Mouse (Mus musculus) CH12F3 (cell line): Measurements from ENCODE around the gene Ggt6.

ENCODE experiments used
- in situ Hi-C: fragments of 300-500 bp; cut with MboI; formaldehyde crosslinking; loops from 2 replicates; pipeline ENCODE4 v1.14.3; 2020; ENCODE audit warnings: low sequenced_read_pairs

Ggt6 gene

GRCm38 (mm10) chr11:72409649-72410385, 25.5 kb upstream of the Ggt6 start:
- in situ Hi-C loops: loop anchor here (25.0 kb wide), 1 partner anchor 173 kb away; no protein-coding TSS in a partner anchor

- in situ Hi-C loops: loop anchor here (25.0 kb wide), 1 partner anchor 173 kb away; no protein-coding TSS in a partner anchor
These were observed 24.7 kb upstream of the Ggt6 start for GRCm38 (mm10) chr11:72410521-72411092.

- in situ Hi-C loops: loop anchor here (25.0 kb wide), 1 partner anchor 174 kb away; no protein-coding TSS in a partner anchor
These were observed 24.0 kb upstream of the Ggt6 start, which contains the start of gene Smtnl2 for GRCm38 (mm10) chr11:72411093-72411921. Gene Smtnl2 (minus strand): TSS chr11:72411713.

- in situ Hi-C loops: loop anchor here (25.0 kb wide), 1 partner anchor 175 kb away; no protein-coding TSS in a partner anchor
These were observed 23.4 kb upstream of the Ggt6 start for GRCm38 (mm10) chr11:72411945-72412344.

GRCm38 (mm10) chr11:72413016-72413415, 22.3 kb upstream of the Ggt6 start:
- in situ Hi-C loops: loop anchor here (25.0 kb wide), 1 partner anchor 176 kb away; no protein-coding TSS in a partner anchor

GRCm38 (mm10) chr11:72413601-72414190, 21.6 kb upstream of the Ggt6 start:
- in situ Hi-C loops: loop anchor here (25.0 kb wide), 1 partner anchor 176 kb away; no protein-coding TSS in a partner anchor

- in situ Hi-C loops: loop anchor here (25.0 kb wide), 1 partner anchor 178 kb away; no protein-coding TSS in a partner anchor
These were observed 20.2 kb upstream of the Ggt6 start for GRCm38 (mm10) chr11:72415155-72415554.

- in situ Hi-C loops: loop anchor here (25.0 kb wide), 1 partner anchor 179 kb away; no protein-coding TSS in a partner anchor
These were observed 18.7 kb upstream of the Ggt6 start for GRCm38 (mm10) chr11:72416666-72417065.

GRCm38 (mm10) chr11:72417376-72417775, 17.9 kb upstream of the Ggt6 start:
- in situ Hi-C loops: loop anchor here (25.0 kb wide), 1 partner anchor 180 kb away; no protein-coding TSS in a partner anchor

- in situ Hi-C loops: loop anchor here (25.0 kb wide), 1 partner anchor 181 kb away; no protein-coding TSS in a partner anchor
These were observed 17.1 kb upstream of the Ggt6 start for GRCm38 (mm10) chr11:72418227-72418626.

GRCm38 (mm10) chr11:72419006-72419405, 16.3 kb upstream of the Ggt6 start:
- in situ Hi-C loops: loop anchor here (25.0 kb wide), 1 partner anchor 182 kb away; no protein-coding TSS in a partner anchor

GRCm38 (mm10) chr11:72420460-72421122, 14.7 kb upstream of the Ggt6 start:
- in situ Hi-C loops: loop anchor here (5.0 to 25.0 kb wide), 2 partner anchors 78 to 183 kb away; no protein-coding TSS in a partner anchor

- in situ Hi-C loops: loop anchor here (5.0 to 25.0 kb wide), 2 partner anchors 79 to 184 kb away; no protein-coding TSS in a partner anchor
These were observed 13.6 kb upstream of the Ggt6 start for GRCm38 (mm10) chr11:72421518-72422278.

GRCm38 (mm10) chr11:72423686-72424085, 11.6 kb upstream of the Ggt6 start:
- in situ Hi-C loops: loop anchor here (5.0 to 25.0 kb wide), 2 partner anchors 81 to 186 kb away; no protein-coding TSS in a partner anchor

- in situ Hi-C loops: no loop called here
These were observed 10.1 kb upstream of the Ggt6 start for GRCm38 (mm10) chr11:72425201-72425600.

GRCm38 (mm10) chr11:72426884-72427283, 8.4 kb upstream of the Ggt6 start:
- in situ Hi-C loops: no loop called here

GRCm38 (mm10) chr11:72428694-72429093, 6.6 kb upstream of the Ggt6 start:
- in situ Hi-C loops: no loop called here

- in situ Hi-C loops: no loop called here
These were observed 6.0 kb upstream of the Ggt6 start for GRCm38 (mm10) chr11:72429288-72429690.
